7 mouse cellular contexts compared by ENCODE assay signal in the genomic region with DNA sequence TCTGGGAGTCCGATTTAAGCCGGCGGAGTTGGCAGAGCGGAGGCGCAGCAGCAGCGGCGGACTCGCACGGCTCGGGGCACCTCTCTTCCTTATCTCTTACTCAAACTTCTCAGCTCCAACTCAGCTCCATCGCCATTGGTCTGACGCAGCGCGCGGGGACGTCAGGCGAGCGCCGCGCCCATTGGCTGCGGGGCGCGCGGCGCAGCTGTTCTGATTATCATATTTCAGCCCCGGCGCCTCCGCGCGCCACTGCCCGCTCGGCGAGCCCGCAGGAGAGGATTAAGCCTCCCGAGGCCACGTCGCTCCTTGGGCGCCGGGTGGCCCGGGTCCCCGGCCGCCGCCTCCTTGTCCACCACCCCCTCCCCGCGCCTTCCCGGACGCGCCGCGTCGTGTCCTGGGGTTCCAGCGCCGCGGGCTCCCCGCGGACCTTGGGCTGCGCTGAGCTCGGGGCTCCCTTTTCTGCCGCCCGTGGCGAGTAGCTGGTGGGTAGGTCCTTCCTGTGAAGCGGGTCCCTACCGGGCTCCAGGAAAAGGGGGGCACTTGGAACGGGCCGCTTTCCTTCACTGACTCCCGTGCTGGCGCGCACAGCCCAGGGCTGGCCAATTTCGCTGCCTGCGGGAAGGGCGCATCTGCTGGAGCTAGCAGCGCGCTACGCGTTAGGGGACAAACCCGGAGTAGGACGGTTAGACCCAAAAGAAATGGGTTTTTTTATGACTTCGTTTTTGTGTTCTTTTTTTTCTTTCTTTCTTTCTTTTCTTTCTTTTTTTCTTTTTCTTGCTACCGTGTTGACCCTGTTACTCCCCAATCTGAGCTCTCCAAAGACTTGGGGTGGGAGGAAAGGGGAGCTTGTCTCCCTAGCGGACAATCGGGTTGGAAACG. TPM values are rescaled to one million over a fixed set of nuclear protein-coding genes. Genes with fewer than 3 reads are reported as not detected.
DNase-seq lines count a peak whose midpoint lies in the region; ATAC-seq lines count a peak whose summit lies in the region.

A gene (minus strand): TSS at position 106 of the 879 bp plus-strand sequence.

- ATAC-seq in forebrain, embryonic 16.5 days, result peak; percentile 95
- ATAC-seq in hematopoietic stem cell, adult 5-6 weeks (replicated peaks in 1 of 2; ENCODE audit: insufficient read depth in 1 of 2, low FRiP score in 2 of 2, low TSS enrichment in 1 of 2, low read depth in 1 of 2, poor library complexity in 2 of 2, severe bottlenecking in 2 of 2), result peak; percentile 74 to 92
- peak; percentile 91 for ATAC-seq in liver, embryonic 13.5 days (ENCODE audit: low read depth)

- peaks cover 2% of the 10 kb centered on the region; the same call in 1 of the 2 replicates for H3K9me3 ChIP-seq in forebrain, embryonic 16.5 days (ENCODE audit: control insufficient read depth, low read length)
- H3K9me3 ChIP-seq in liver, embryonic 13.5 days (replicated peaks), result no peaks in the 10 kb centered on the region

- H3K4me1 ChIP-seq in forebrain, embryonic 16.5 days (replicated peaks; ENCODE audit: control insufficient read depth, insufficient read depth, low read length), result peaks cover 16% of the 10 kb centered on the region
- peaks cover 4% of the 10 kb centered on the region for H3K4me1 ChIP-seq in liver, embryonic 13.5 days (replicated peaks)

- H3K27ac ChIP-seq in forebrain, embryonic 16.5 days (ENCODE audit: low read length), result peak within 1 kb of the TSS; percentile 53
- H3K27ac ChIP-seq in liver, embryonic 13.5 days, result no peak within 1 kb of the TSS

- H3K9ac ChIP-seq in forebrain, embryonic 16.5 days (replicated peaks; ENCODE audit: low read depth, low read length), result peak within 1 kb of the TSS; percentile 56
- no peak within 1 kb of the TSS for H3K9ac ChIP-seq in liver, embryonic 13.5 days

- peak within 1 kb of the TSS; percentile 79 for H3K4me2 ChIP-seq in forebrain, embryonic 16.5 days (ENCODE audit: low read length)
- peak within 1 kb of the TSS; percentile 62 for H3K4me2 ChIP-seq in liver, embryonic 13.5 days

- no peaks in the 10 kb centered on the region for H3K36me3 ChIP-seq in forebrain, embryonic 16.5 days (ENCODE audit: control insufficient read depth, insufficient read depth)
- no peaks in the 10 kb centered on the region for H3K36me3 ChIP-seq in liver, embryonic 13.5 days

- WGBS in forebrain, embryonic 16.5 days, result under 1% methylated on average over 80 of the region's 82 CpGs
- 1% methylated on average over 76 of the region's 82 CpGs for WGBS in liver, embryonic 13.5 days (ENCODE audit: insufficient replicate concordance)

- H3K4me3 ChIP-seq in forebrain, embryonic 16.5 days (replicated peaks; ENCODE audit: low read length), result peak within 1 kb of the TSS; percentile 70
- H3K4me3 ChIP-seq in liver, embryonic 13.5 days (replicated peaks), result peak within 1 kb of the TSS; percentile 50

- peak; percentile 72 for DNase-seq in Muller cell, postnatal 12 days (ENCODE audit: inconsistent ontology term)
- DNase-seq in adrenal gland, postnatal 25 days, result peak; percentile 68
- peak; percentile 30 for DNase-seq in liver, embryonic 13.5 days
- DNase-seq in neural tube, embryonic 10.5 days (ENCODE audit: extremely low spot score, low spot score), result peak; percentile 85
- DNase-seq in urinary bladder, postnatal 4 days (ENCODE audit: low spot score in 2 of 2), result peak; percentile 68 to 71

- H3K27me3 ChIP-seq in forebrain, embryonic 16.5 days (replicated peaks; ENCODE audit: control insufficient read depth, insufficient read depth, low read length), result peaks cover 58% of the 10 kb centered on the region
- peaks cover 94% of the 10 kb centered on the region for H3K27me3 ChIP-seq in liver, embryonic 13.5 days

RNA-seq across cellular contexts. Expression of the gene that starts here (rescaled TPM):
- total RNA-seq in adrenal gland, postnatal 25 days (2021), result 4.0 and 6.0 TPM in 2 replicates
- polyA plus RNA-seq in forebrain, embryonic 16.5 days (2015; fragmentation: Nextera tagmentation; extraction: Ambion mirVana), result 49.7 and 61.5 TPM in 2 replicates
- not detected in 2 replicates for total RNA-seq in hematopoietic stem cell, adult 5-6 weeks (2017)
- polyA plus RNA-seq in liver, embryonic 13.5 days (2015; fragmentation: Nextera tagmentation; extraction: Ambion mirVana), result 0.29 and 0.66 TPM in 2 replicates

Comparison
In these comparisons a context has a peak if more than half of its experiments do, and no peak if none do; other contexts are left out.
1. RNA of the gene that starts here (polyA plus RNA-seq): 49.7 to 61.5 TPM in forebrain, embryonic 16.5 days; 0.29 to 0.66 TPM in liver, embryonic 13.5 days; every median in the first group is over 10 times any median in the second.
2. Peak in ATAC-seq in hematopoietic stem cell, adult 5-6 weeks; RNA of the gene not detected or under 1 TPM.
3. Peak in DNase-seq, ATAC-seq, H3K4me3 ChIP-seq and H3K4me2 ChIP-seq in liver, embryonic 13.5 days; RNA of the gene not detected or under 1 TPM.
4. DNase-seq: peak in every context shown above with its lines; median percentile 85 in neural tube, embryonic 10.5 days; 72 in Muller cell, postnatal 12 days; 70 in urinary bladder, postnatal 4 days; 68 in adrenal gland, postnatal 25 days; 30 in liver, embryonic 13.5 days.
5. Peak in every context shown above with its lines, with median percentiles within 50 percentile points of each other: ATAC-seq.